Mouse (Mus musculus): ENCODE measurements around the gene Pbxip1.
"Not testable (repeated sequence)": the region's sequence is repeated elsewhere in the genome, so short reads cannot be mapped to it uniquely, and the experiment has no call there.

The Pbxip1 gene

DNA sequence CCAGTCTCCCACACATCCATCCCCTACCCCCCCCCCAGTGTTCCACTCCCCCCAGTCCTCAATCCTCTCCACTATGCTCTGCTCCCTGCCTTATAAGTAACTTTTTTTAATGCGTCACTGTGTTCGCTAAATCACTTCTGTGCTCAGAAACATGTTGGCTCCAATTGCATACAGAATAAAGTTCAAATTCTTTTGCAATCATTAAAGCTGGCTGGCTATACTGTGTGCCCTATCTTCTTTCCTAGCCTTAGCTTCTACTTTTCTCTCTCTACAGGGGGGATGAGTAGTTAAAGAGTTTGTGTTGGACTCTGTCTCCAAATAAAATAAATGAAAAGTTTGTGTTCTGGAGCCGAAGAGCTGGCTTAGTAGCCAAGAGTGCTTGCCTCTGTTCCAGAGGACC lies 26.8 kb upstream of the Pbxip1 start:
- no peak for DNase-seq (ENCODE audit: low read depth, low spot score)

DNA sequence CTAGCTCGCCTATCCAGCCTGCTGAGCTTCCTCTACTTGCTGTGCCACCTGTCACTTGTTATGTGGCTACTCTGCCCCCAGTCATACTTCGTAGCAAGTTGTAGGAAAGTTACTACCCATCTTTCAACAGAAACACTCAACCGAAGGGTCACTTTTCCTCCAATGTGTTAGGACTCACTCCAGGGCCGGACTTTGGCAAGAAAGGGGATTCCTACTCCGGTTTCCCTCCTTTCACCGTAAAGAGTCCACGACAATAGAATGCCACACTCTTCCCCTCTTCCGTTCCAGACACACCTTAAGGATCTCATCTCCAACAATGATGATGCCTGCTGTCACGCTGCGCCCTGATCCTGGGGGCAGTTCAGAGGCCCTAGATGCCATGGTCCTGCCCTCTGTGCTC lies 25.6 kb upstream of the Pbxip1 start:
- DNase-seq (ENCODE audit: low read depth, low spot score): no peak

GRCm38 (mm10) chr3:89411490-89412393 lies 24.8 kb upstream of the Pbxip1 start, which contains the start of gene Flad1:
TSS of gene Flad1 (minus strand) at chr3:89411870.
- peak; percentile 100 for DNase-seq (ENCODE audit: low read depth, low spot score)

GRCm38 (mm10) chr3:89416158-89416557 lies 20.3 kb upstream of the Pbxip1 start:
- DNase-seq (ENCODE audit: low read depth, low spot score): no peak

GRCm38 (mm10) chr3:89417131-89417530 lies 19.4 kb upstream of the Pbxip1 start:
- no peak for DNase-seq (ENCODE audit: low read depth, low spot score)

- DNase-seq (ENCODE audit: low read depth, low spot score): no peak
Measured at GRCm38 (mm10) chr3:89417840-89418169, 18.7 kb upstream of the Pbxip1 start.

DNA sequence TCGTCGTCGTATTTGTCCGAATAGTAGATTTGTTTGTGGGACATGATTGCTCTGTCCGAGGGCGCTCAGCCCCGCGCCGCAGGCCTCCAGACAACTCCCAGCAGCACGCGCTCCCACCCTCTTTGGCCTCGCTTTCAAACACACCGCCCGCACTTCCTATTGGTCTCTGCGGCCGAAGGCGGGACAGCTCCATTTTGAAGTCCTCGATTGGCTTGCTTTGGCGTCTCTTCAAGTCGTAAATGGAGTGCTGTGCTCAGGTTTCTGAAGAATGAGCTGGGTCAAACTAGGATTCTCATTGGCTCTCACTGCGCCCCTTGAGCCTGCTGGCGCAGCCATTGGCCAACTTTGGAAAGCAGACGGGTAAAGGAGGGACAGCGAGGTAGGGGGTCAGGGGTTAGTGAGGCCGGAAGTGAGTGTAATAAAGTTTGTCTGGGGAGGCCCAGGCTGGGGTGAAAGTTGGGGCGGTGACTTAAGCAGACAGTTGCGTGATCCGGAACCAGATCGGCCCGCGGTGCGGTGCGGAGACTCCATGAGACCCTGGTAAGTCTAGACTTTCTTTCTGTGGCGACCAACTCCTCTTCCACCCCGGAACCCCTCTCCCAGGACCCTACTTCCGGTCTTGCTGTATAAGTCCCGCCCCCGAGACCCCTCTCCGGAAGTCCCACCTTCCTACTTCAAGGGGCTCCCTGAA lies 18.2 kb upstream of the Pbxip1 start, which contains the start of the genes Cks1b and Shc1:
TSS of gene Cks1b (minus strand) at position 214 of the 691 bp plus-strand sequence.
TSS of gene Shc1 (plus strand) at position 274 of the 691 bp plus-strand sequence.
- peak; percentile 80 for DNase-seq (ENCODE audit: low read depth, low spot score)

DNA sequence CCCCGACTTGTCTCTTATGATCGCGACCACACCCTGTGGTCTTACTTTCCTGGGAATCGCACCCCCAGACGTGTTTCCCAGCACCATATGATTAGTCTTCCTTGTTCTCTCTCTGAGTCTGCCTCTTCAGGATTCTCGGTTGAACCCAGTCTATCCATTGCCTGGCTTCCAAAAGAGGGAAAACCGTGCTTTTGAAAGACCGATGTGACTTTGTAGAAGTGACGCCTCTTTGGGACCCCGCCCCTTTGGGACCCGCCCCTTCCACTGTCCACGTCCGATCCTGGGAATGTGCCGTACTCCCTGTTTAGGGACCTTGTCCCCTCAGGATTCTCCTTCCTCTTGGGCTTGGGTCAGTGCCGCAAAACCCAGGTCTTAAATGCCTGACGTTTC lies 17.6 kb upstream of the Pbxip1 start:
- DNase-seq (ENCODE audit: low read depth, low spot score): no peak

DNA sequence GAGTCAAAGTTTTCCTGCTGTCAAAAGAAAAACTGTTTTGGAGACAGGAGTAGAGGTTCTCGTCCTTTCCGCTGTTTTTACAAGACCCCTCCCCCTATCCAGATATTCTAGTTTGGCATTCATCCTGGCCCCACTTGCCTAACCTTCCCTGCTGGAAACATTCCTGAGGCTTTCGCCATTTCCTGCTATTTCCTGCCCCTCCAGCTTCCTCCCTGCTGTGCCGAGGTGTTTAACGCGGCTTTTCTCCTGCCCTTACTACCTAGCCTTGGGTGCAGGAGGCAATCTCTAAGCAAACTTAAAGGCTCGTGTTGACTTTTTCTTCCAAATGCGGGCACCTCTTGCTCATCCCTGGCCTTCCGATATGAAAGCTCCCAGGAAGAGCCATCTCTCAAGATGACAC lies 16.9 kb upstream of the Pbxip1 start:
- DNase-seq (ENCODE audit: low read depth, low spot score): no peak

GRCm38 (mm10) chr3:89419981-89420380 lies 16.5 kb upstream of the Pbxip1 start:
- DNase-seq (ENCODE audit: low read depth, low spot score): no peak

GRCm38 (mm10) chr3:89420421-89420820 lies 16.1 kb upstream of the Pbxip1 start:
- no peak for DNase-seq (ENCODE audit: low read depth, low spot score)

DNA sequence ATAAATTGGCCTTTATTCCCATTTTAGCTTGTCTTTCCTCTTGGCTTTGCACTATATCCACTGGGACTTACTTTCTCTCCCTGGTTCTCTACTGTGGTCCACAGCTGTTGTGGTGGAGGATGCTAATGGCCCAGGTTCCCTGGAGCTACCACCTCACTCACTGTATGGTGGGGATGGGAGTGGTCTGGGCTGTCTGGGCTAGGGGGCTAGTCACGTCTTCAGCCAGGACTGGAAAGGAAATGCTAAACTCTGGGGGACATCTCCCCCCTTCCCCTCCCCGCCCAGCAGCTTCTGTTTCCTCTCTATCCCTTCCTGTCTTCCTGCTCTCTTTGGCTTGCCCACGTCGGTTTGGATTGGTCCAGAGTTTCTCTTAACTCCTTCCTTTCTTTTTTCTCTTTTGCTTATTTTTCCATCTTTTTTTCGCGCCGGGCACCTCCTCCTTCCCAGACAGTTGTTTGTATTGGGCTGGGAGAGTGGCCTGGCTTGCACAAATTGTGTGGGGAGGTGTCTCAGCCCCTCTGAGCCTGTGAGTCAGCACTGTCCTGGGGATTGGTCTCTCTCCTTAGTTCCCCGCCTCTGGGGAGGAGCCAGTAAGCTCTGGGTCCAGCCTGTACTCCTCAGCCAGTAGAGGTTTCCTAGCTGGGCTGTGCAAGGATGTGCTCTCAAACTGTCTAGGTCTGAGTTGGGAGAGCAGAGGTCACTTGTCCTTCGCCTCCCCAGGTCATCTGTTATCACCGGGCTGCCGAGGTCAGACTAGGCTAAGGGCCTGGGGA lies 15.3 kb upstream of the Pbxip1 start:
- no peak for DNase-seq (ENCODE audit: low read depth, low spot score)

DNA sequence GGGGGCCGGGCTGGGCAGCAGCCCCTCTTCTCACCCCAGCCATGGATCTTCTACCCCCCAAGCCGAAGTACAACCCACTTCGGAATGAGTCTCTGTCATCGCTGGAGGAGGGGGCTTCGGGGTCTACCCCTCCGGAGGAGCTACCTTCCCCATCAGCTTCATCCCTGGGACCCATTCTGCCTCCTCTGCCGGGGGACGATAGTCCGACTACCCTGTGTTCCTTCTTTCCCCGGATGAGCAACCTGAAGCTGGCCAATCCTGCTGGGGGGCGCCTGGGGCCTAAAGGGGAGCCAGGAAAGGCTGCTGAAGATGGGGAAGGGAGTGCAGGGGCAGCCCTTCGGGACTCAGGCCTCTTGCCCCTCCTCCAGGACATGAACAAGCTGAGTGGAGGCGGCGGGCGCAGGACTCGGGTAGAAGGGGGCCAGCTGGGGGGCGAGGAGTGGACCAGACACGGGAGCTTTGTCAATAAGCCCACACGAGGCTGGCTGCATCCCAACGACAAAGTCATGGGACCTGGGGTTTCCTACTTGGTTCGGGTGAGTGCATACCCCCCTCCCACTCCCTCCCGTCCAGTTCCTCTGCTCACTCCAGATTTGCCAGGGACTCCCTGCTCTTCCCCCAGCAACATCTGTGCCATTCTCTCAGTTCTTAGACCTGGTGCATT lies 14.6 kb upstream of the Pbxip1 start:
- no peak for DNase-seq (ENCODE audit: low read depth, low spot score)

GRCm38 (mm10) chr3:89422556-89423205 lies 13.8 kb upstream of the Pbxip1 start:
- DNase-seq (ENCODE audit: low read depth, low spot score): no peak

GRCm38 (mm10) chr3:89424416-89425140 lies 11.9 kb upstream of the Pbxip1 start:
- DNase-seq (ENCODE audit: low read depth, low spot score): no peak

- DNase-seq (ENCODE audit: low read depth, low spot score): no peak
Measured at GRCm38 (mm10) chr3:89425141-89425525, 11.4 kb upstream of the Pbxip1 start.

GRCm38 (mm10) chr3:89425876-89426275 lies 10.6 kb upstream of the Pbxip1 start:
- no peak for DNase-seq (ENCODE audit: low read depth, low spot score)

- not testable (repeated sequence) for DNase-seq (ENCODE audit: low read depth, low spot score)
Measured at GRCm38 (mm10) chr3:89429021-89429420, 7.5 kb upstream of the Pbxip1 start.

- peak; percentile 80 for DNase-seq (ENCODE audit: low read depth, low spot score)
Measured at GRCm38 (mm10) chr3:89430171-89431159, 6.0 kb upstream of the Pbxip1 start, which contains the start of gene Pygo2. TSS of gene Pygo2 (plus strand) at chr3:89430214.

Data from retina, adult 2 months (tissue).